Mouse (Mus musculus): ENCODE measurements around the gene Fam122c. TPM values are rescaled to one million over a fixed set of nuclear protein-coding genes. Genes with fewer than 3 reads are reported as not detected.

Fam122c gene
- polyA plus RNA-seq (2014; fragmentation: Nextera tagmentation; extraction: Ambion mirVana) = not detected in 2 replicates

DNA sequence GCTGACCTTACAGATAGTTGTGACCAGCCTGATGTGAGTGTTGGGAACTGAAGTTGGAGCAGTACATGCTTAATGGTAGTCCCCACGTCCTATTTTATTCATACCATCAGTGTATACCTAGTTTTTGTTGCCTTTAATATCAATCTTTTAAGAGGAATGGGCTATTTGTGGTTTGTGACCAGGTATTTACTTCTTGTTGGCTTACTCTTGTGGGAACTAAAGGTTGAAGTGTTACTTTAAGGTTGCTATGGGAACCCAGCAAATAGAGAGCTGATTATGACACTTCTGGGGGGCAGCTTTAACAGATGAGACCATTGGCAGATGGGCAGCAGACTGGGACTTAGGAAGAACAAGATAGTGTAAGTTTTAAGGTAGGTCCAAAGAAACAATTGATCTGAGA lies at the start of gene Fam122c:
Fam122c (plus strand) TSS at position 301 of the 400 bp plus-strand sequence.
- Histone ChIP-seq H3K9ac (ENCODE audit: low read depth, low read length) (no peak within 1 kb of the TSS), H3K27me3 (replicated peaks; ENCODE audit: control insufficient read depth, insufficient read depth, low read length) (no peaks in the 10 kb centered on the region), H3K4me3 (ENCODE audit: low read depth, low read length) (no peak within 1 kb of the TSS), H3K4me1 (replicated peaks; ENCODE audit: control insufficient read depth, insufficient read depth, low read length) (no peaks in the 10 kb centered on the region), H3K36me3 (ENCODE audit: control insufficient read depth, insufficient read depth, low read length) (no peaks in the 10 kb centered on the region), H3K9me3 (ENCODE audit: control insufficient read depth, low read length) (no peaks in the 10 kb centered on the region), H3K27ac (ENCODE audit: low read depth, low read length) (no peak within 1 kb of the TSS), H3K4me2 (no peak within 1 kb of the TSS)
- DNase-seq (ENCODE audit: low spot score) (no peak), ATAC-seq (replicated peaks; ENCODE audit: low FRiP score) (no peak)
- 37% methylated on average over 1 of the region's 1 CpGs for WGBS

DNA sequence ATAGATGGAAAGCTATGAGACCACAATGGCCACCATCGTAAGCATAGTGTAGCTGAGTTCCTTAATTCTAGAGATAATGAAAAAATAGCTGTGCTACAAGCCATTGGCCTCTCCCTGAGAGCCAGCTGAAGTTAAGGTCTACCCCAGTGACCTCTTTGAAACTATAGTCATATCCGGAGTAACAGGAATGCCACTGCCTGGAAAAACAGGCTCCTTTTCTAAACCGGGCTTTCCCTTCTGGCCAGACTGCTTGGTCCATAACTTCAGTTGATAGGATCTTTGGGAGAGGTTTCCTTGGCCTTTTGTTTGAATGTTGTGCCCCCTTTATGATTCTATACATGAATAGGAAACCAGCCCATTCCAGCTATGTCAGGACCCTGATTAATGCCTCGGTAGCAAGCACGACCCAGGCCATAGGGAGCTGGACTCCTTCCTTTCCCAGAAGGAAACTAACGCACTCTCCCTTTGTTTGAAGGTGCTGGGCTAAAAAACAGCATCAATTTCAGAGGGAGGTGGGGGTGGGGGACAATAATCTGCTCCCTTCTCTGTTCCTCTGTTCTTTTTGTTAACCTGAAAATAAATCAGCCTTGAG lies 48.8 kb upstream of the Fam122c start:
- ATAC-seq (replicated peaks; ENCODE audit: low FRiP score) (no peak), DNase-seq (ENCODE audit: low spot score) (no peak)
- Histone ChIP-seq H3K9me3 (ENCODE audit: control insufficient read depth, low read length) (no peaks in the 10 kb centered on the region), H3K9ac (ENCODE audit: low read depth, low read length) (no peak overlapping the region), H3K27ac (ENCODE audit: low read depth, low read length) (no peak overlapping the region), H3K4me1 (replicated peaks; ENCODE audit: control insufficient read depth, insufficient read depth, low read length) (no peaks in the 10 kb centered on the region), H3K4me2 (no peak overlapping the region), H3K27me3 (replicated peaks; ENCODE audit: control insufficient read depth, insufficient read depth, low read length) (no peaks in the 10 kb centered on the region), H3K36me3 (ENCODE audit: control insufficient read depth, insufficient read depth, low read length) (no peaks in the 10 kb centered on the region), H3K4me3 (ENCODE audit: low read depth, low read length) (no peak overlapping the region)
- WGBS = 62% methylated on average over 6 of the region's 6 CpGs

DNA sequence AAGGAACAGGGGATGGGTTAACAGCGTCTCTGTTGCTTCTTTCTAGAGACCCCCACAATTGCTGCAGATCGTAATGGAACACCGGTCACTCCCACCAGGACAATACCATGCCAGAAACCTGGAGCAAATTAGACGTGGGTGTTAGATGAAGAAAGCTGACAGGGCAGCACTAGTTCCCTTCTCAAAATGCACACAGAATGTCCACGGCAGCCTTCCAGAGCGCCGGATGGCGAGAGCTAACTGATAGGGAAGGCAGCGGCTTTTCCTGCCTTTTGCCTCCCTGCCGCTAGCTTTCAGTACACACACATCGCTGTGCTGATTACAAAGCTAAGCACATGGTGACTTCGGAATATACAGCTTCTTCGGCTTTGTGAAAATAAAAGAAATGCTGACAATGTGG lies 41.3 kb upstream of the Fam122c start:
- H3K4me1 ChIP-seq (replicated peaks; ENCODE audit: control insufficient read depth, insufficient read depth, low read length) = no peaks in the 10 kb centered on the region; the same call in 1 of the 2 replicates
- no peak overlapping the region for H3K27ac ChIP-seq (ENCODE audit: low read depth, low read length)
- H3K36me3 ChIP-seq (ENCODE audit: control insufficient read depth, insufficient read depth, low read length) = no peaks in the 10 kb centered on the region
- ATAC-seq (replicated peaks; ENCODE audit: low FRiP score) = no peak
- peak overlapping the region; percentile 66 for H3K4me2 ChIP-seq
- no peak for DNase-seq (ENCODE audit: low spot score)
- H3K9me3 ChIP-seq (ENCODE audit: control insufficient read depth, low read length) = no peaks in the 10 kb centered on the region
- H3K9ac ChIP-seq (ENCODE audit: low read depth, low read length) = peak overlapping the region; percentile 36; the same call in 1 of the 2 replicates
- no peaks in the 10 kb centered on the region for H3K27me3 ChIP-seq (replicated peaks; ENCODE audit: control insufficient read depth, insufficient read depth, low read length)
- 23% methylated on average over 13 of the region's 13 CpGs for WGBS
- peak overlapping the region; percentile 22; the same call in 1 of the 2 replicates for H3K4me3 ChIP-seq (ENCODE audit: low read depth, low read length)

DNA sequence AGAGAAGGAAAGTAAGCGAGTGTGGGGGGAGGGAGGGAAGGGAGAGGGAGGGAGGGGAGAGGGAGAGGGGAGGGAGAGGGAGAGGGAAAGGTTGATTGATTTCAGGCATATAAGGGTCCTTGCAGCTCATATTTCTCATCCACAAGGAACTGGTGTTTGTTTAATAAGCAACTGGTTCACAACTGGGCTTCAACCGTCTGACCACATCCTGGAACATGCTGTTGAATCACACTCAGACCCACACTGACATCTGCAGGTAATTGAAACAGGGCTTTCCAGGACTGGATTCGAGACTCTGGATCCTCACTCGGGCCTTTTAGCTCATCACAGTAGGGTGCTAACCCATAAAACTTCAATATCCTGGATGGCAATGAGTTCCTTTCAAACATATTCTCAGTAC lies 39.5 kb upstream of the Fam122c start:
- ATAC-seq (replicated peaks; ENCODE audit: low FRiP score) = no peak
- WGBS = 48% methylated on average over 4 of the region's 4 CpGs
- H3K9me3 ChIP-seq (ENCODE audit: control insufficient read depth, low read length) = no peaks in the 10 kb centered on the region

DNA sequence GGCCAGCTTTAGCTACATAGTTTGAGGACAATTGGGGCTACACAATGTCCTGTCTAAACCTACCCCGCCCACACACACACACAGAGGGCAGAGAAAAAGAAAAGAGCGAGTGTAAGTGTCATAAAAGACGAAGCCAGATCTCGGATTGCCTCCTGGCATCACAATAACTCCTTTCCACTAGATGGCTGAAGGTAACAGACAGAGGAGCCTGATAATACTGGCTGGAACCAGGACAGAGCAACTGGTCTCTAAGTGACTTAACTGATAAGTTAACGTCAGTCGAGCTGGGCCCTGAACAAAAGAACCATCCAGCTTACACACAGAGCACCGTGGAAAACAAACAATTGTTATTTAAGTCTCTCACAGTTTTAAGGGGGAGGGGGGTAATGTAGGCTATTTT lies 36.8 kb upstream of the Fam122c start:
- no peak for DNase-seq (ENCODE audit: low spot score)
- H3K9me3 ChIP-seq (ENCODE audit: control insufficient read depth, low read length) = no peaks in the 10 kb centered on the region
- 45% methylated on average over 7 of the region's 7 CpGs for WGBS

More for the DNA sequence above, 39.5 kb upstream of the Fam122c start:
- Histone ChIP-seq H3K27ac (ENCODE audit: low read depth, low read length) (no peak overlapping the region), H3K36me3 (ENCODE audit: control insufficient read depth, insufficient read depth, low read length) (no peaks in the 10 kb centered on the region), H3K4me2 (no peak overlapping the region), H3K9ac (ENCODE audit: low read depth, low read length) (no peak overlapping the region), H3K27me3 (replicated peaks; ENCODE audit: control insufficient read depth, insufficient read depth, low read length) (no peaks in the 10 kb centered on the region), H3K4me3 (ENCODE audit: low read depth, low read length) (no peak overlapping the region), H3K4me1 (replicated peaks; ENCODE audit: control insufficient read depth, insufficient read depth, low read length) (no peaks in the 10 kb centered on the region; the same call in 1 of the 2 replicates)
- no peak for DNase-seq (ENCODE audit: low spot score)

DNA sequence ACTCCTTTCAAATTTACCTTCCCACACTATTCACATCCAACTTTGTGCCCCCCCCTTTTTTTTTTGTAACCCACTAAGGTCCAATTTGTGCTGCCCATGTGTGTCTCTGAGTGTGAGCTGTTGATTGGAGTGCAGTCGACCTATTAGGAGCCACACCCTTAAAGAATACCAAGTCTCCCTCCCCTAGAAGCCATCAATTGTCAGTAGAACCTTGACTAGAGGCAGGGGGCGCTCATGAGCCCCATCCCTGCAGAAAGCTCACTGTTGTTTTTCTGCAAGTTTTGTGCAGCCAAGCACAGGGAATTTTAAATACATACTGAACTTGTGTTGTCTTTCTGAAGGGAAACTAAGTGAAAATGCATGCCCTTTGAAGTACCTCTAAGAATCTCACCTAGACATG lies 35.3 kb upstream of the Fam122c start:
- no peak overlapping the region for H3K4me2 ChIP-seq
- no peak for ATAC-seq (replicated peaks; ENCODE audit: low FRiP score)
- H3K36me3 ChIP-seq (ENCODE audit: control insufficient read depth, insufficient read depth, low read length) = no peaks in the 10 kb centered on the region
- H3K4me3 ChIP-seq (ENCODE audit: low read depth, low read length) = no peak overlapping the region
- no peaks in the 10 kb centered on the region for H3K27me3 ChIP-seq (replicated peaks; ENCODE audit: control insufficient read depth, insufficient read depth, low read length)
- no peaks in the 10 kb centered on the region for H3K9me3 ChIP-seq (ENCODE audit: control insufficient read depth, low read length)
- no peak overlapping the region for H3K9ac ChIP-seq (ENCODE audit: low read depth, low read length)
- no peak for DNase-seq (ENCODE audit: low spot score)
- no peaks in the 10 kb centered on the region; the same call in 1 of the 2 replicates for H3K4me1 ChIP-seq (replicated peaks; ENCODE audit: control insufficient read depth, insufficient read depth, low read length)
- WGBS = 8% methylated on average over 2 of the region's 2 CpGs
- H3K27ac ChIP-seq (ENCODE audit: low read depth, low read length) = no peak overlapping the region

More for the DNA sequence above, 36.8 kb upstream of the Fam122c start:
- H3K27ac ChIP-seq (ENCODE audit: low read depth, low read length) = no peak overlapping the region
- no peaks in the 10 kb centered on the region; the same call in 1 of the 2 replicates for H3K4me1 ChIP-seq (replicated peaks; ENCODE audit: control insufficient read depth, insufficient read depth, low read length)
- no peak overlapping the region for H3K9ac ChIP-seq (ENCODE audit: low read depth, low read length)
- H3K4me3 ChIP-seq (ENCODE audit: low read depth, low read length) = no peak overlapping the region
- no peaks in the 10 kb centered on the region for H3K27me3 ChIP-seq (replicated peaks; ENCODE audit: control insufficient read depth, insufficient read depth, low read length)
- no peaks in the 10 kb centered on the region for H3K36me3 ChIP-seq (ENCODE audit: control insufficient read depth, insufficient read depth, low read length)
- H3K4me2 ChIP-seq = no peak overlapping the region
- peak; percentile 77 for ATAC-seq (replicated peaks; ENCODE audit: low FRiP score)

DNA sequence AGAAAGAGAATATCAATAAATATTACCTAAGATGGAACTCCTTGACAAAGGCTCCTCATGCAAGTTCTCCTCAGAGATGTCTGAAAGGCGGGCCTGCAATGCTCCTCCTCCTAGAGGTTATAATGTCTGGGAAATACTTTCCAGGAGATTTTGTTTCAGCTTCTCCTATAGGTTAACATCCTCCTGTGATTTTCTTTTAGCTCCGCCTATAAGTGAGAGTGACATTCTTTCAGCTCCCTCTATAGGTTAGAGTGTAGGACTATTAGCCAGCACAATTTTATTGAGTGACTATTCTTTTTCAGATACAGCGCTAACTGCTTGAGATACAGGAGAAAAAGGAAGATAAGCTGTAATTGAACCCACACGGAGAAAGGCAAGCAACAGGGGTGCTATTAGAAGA lies 33.2 kb upstream of the Fam122c start, which contains the start of gene Plac1:
Plac1 (minus strand) TSS at position 101 of the 400 bp plus-strand sequence.
- no peak within 1 kb of the TSS for H3K4me3 ChIP-seq (ENCODE audit: low read depth, low read length)
- H3K9ac ChIP-seq (ENCODE audit: low read depth, low read length) = no peak within 1 kb of the TSS
- no peak for DNase-seq (ENCODE audit: low spot score)
- H3K27me3 ChIP-seq (replicated peaks; ENCODE audit: control insufficient read depth, insufficient read depth, low read length) = no peaks in the 10 kb centered on the region
- no peaks in the 10 kb centered on the region for H3K9me3 ChIP-seq (ENCODE audit: control insufficient read depth, low read length)
- 55% methylated on average over 4 of the region's 4 CpGs for WGBS
- no peak for ATAC-seq (replicated peaks; ENCODE audit: low FRiP score)
- no peaks in the 10 kb centered on the region; the same call in 1 of the 2 replicates for H3K4me1 ChIP-seq (replicated peaks; ENCODE audit: control insufficient read depth, insufficient read depth, low read length)
- H3K36me3 ChIP-seq (ENCODE audit: control insufficient read depth, insufficient read depth, low read length) = no peaks in the 10 kb centered on the region
- H3K27ac ChIP-seq (ENCODE audit: low read depth, low read length) = no peak within 1 kb of the TSS
- H3K4me2 ChIP-seq = no peak within 1 kb of the TSS

DNA sequence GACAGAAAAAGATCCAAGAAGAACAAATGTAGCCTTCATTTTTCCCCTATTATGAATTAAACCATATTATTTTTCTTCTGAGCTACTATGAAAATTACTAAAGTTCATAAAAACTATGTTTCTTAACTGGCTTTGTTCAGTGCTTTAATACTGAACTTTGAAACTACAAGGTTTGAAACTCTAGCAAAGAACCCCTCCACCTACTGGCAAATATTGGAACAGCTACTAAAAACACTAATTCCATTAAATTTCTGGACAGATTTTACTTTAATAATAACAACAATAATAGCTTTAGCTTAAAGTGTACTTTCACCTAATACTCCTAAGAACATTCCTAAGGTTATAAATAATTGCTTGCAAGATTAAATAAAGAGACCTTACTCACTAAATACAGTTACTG lies 18.0 kb upstream of the Fam122c start:
- Histone ChIP-seq H3K27me3 (replicated peaks; ENCODE audit: control insufficient read depth, insufficient read depth, low read length) (no peaks in the 10 kb centered on the region; the same call in 1 of the 2 replicates), H3K4me1 (replicated peaks; ENCODE audit: control insufficient read depth, insufficient read depth, low read length) (no peaks in the 10 kb centered on the region), H3K9ac (ENCODE audit: low read depth, low read length) (no peak overlapping the region), H3K4me2 (no peak overlapping the region), H3K4me3 (ENCODE audit: low read depth, low read length) (no peak overlapping the region), H3K9me3 (ENCODE audit: control insufficient read depth, low read length) (no peaks in the 10 kb centered on the region), H3K36me3 (ENCODE audit: control insufficient read depth, insufficient read depth, low read length) (no peaks in the 10 kb centered on the region), H3K27ac (ENCODE audit: low read depth, low read length) (no peak overlapping the region)
- no peak for DNase-seq (ENCODE audit: low spot score)
- ATAC-seq (replicated peaks; ENCODE audit: low FRiP score) = no peak

DNA sequence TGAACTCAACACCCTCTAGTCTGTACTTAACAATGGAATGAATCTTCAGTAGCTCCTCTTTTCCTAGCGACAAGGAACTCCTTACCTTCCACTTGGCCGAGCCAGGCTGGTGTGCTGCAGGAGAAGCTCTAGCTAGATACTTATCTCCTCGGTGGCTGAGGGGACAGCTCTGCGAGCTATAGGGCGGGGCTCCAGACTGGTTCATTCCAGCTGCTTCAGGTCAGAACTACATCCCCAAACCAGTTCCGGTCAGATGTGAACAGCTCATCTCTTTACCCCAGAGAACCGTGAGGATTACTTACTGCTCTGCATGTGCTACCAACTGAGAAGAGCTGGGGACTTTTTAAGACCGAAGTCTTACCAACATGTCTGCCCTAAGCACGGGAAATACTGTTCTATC lies 7.0 kb upstream of the Fam122c start:
- DNase-seq (ENCODE audit: low spot score) (no peak), ATAC-seq (replicated peaks; ENCODE audit: low FRiP score) (no peak)
- no peak overlapping the region for H3K4me3 ChIP-seq (ENCODE audit: low read depth, low read length)
- no peaks in the 10 kb centered on the region for H3K27me3 ChIP-seq (replicated peaks; ENCODE audit: control insufficient read depth, insufficient read depth, low read length)
- H3K4me2 ChIP-seq = no peak overlapping the region
- no peak overlapping the region for H3K9ac ChIP-seq (ENCODE audit: low read depth, low read length)
- H3K4me1 ChIP-seq (replicated peaks; ENCODE audit: control insufficient read depth, insufficient read depth, low read length) = no peaks in the 10 kb centered on the region; the same call in 1 of the 2 replicates
- H3K36me3 ChIP-seq (ENCODE audit: control insufficient read depth, insufficient read depth, low read length) = no peaks in the 10 kb centered on the region
- no peaks in the 10 kb centered on the region for H3K9me3 ChIP-seq (ENCODE audit: control insufficient read depth, low read length)
- H3K27ac ChIP-seq (ENCODE audit: low read depth, low read length) = no peak overlapping the region
- 48% methylated on average over 9 of the region's 9 CpGs for WGBS
